ENCODE assay signal across 10 mouse cellular contexts in the genomic region with DNA sequence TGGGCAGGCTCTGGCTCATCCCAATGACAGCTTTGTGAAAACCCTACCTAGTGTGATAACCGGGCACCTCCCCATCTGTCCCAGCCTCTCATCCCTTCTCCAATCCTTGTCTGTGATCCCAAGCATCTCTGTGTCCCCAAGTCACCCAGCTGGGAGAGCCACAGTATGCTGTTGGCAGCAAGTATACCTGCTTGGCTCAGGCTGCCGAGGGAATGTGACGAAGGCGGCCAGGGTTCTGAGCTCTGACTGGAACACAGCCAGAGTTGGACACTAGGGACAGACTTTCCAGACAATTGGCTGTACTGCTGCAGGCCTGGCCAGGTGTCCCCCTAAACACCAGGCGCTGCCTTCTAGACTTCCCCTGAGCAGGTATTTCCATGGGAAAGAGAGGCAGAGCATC.
DNase-seq lines count a peak whose midpoint lies in the region; ATAC-seq lines count a peak whose summit lies in the region.
"Had no signal": no experiment of that assay in that cellular context is flagged by ENCODE, and none has a peak within 500 bp of the region (broad histone marks: within the 10 kb centered on the region; RNA-seq: fewer than 3 reads in every experiment).

No protein-coding gene starts in this region.

- WGBS in intestine, embryonic 16.5 days, result 76% methylated on average over 5 of the region's 5 CpGs
- WGBS in midbrain, embryonic 16.5 days, result 82% methylated on average over 5 of the region's 5 CpGs

- no peak overlapping the region for H3K4me2 ChIP-seq in intestine, embryonic 16.5 days (ENCODE audit: low read depth, low read length)
- no peak overlapping the region for H3K4me2 ChIP-seq in midbrain, embryonic 16.5 days (ENCODE audit: low read length)
- H3K4me2 ChIP-seq: lung, embryonic 15.5 days had no signal

- H3K36me3 ChIP-seq in intestine, embryonic 16.5 days (ENCODE audit: control insufficient read depth, insufficient read depth, low read length), result no peaks in the 10 kb centered on the region
- no peaks in the 10 kb centered on the region for H3K36me3 ChIP-seq in midbrain, embryonic 16.5 days (ENCODE audit: control insufficient read depth, insufficient read depth, low read length)
- H3K36me3 ChIP-seq: G1E; lung, embryonic 15.5 days had no signal

- no peak for ATAC-seq in intestine, embryonic 16.5 days
- ATAC-seq in midbrain, embryonic 16.5 days, result no peak

- no peak overlapping the region for H3K9ac ChIP-seq in intestine, embryonic 16.5 days (ENCODE audit: low read depth, low read length)
- no peak overlapping the region for H3K9ac ChIP-seq in midbrain, embryonic 16.5 days (ENCODE audit: low read depth, low read length)
- H3K9ac ChIP-seq: lung, embryonic 15.5 days had no signal

- H3K4me1 ChIP-seq in intestine, embryonic 16.5 days (ENCODE audit: control insufficient read depth, insufficient read depth, low read length), result no peaks in the 10 kb centered on the region
- no peaks in the 10 kb centered on the region for H3K4me1 ChIP-seq in midbrain, embryonic 16.5 days (ENCODE audit: control insufficient read depth, insufficient read depth, low read length)

- DNase-seq in kidney, postnatal 14 days, result peak; percentile 6
- no peak for DNase-seq in kidney, adult 9 months
- DNase-seq in adrenal gland, postnatal 36 days, result peak; percentile 10 to 40
- DNase-seq in cerebellum, adult 11 months, result peak; percentile 66
- peak; percentile 67 for DNase-seq in heart, adult 8-10 months (ENCODE audit: low spot score)

- H3K27me3 ChIP-seq in intestine, embryonic 16.5 days (replicated peaks; ENCODE audit: control insufficient read depth, insufficient read depth, low read length), result no peaks in the 10 kb centered on the region
- no peaks in the 10 kb centered on the region for H3K27me3 ChIP-seq in midbrain, embryonic 16.5 days (ENCODE audit: control insufficient read depth, insufficient read depth, low read depth, low read length)
- H3K27me3 ChIP-seq: lung, embryonic 15.5 days had no signal

- H3K9me3 ChIP-seq in intestine, embryonic 16.5 days (ENCODE audit: control insufficient read depth, low read length), result no peaks in the 10 kb centered on the region
- no peaks in the 10 kb centered on the region for H3K9me3 ChIP-seq in midbrain, embryonic 16.5 days (replicated peaks; ENCODE audit: control insufficient read depth, low read length, poor library complexity, severe bottlenecking)
- H3K9me3 ChIP-seq: lung, embryonic 15.5 days had no signal

- no peak overlapping the region for H3K4me3 ChIP-seq in intestine, embryonic 16.5 days (ENCODE audit: low read length)
- H3K4me3 ChIP-seq in midbrain, embryonic 16.5 days (ENCODE audit: low read depth, low read length), result no peak overlapping the region
- H3K4me3 ChIP-seq: left cerebral cortex, adult 2 months; lung, embryonic 15.5 days had no signal

- H3K27ac ChIP-seq in intestine, embryonic 16.5 days (ENCODE audit: low read length), result no peak overlapping the region
- no peak overlapping the region for H3K27ac ChIP-seq in midbrain, embryonic 16.5 days (ENCODE audit: low read length)
- H3K27ac ChIP-seq: left cerebral cortex, adult 2 months; lung, embryonic 15.5 days had no signal
